Mouse (Mus musculus) heart, postnatal 10 days (tissue): ENCODE results near the gene Pde6c. TPM values are rescaled to one million over a fixed set of nuclear protein-coding genes. Genes with fewer than 3 reads are reported as not detected.

ENCODE experiments used
- DNase-seq, 2 experiments: peaks; one replicate each; pipeline ENCODE4 v3.0.0; 2021
- intact Hi-C: fragments of 180-260 bp; cut with DNase I; formaldehyde crosslinking; loops from one replicate; pipeline ENCODE4 v1.15.1; 2025
- total RNA-seq, 2 experiments: library from RNA; stranded (reverse); gene quantifications; 2 replicates each; pipeline ENCODE4 v1.2.3; 2021

Pde6c gene
- not detected for total RNA-seq

- intact Hi-C loops, result no loop called here
- DNase-seq, result no peak
Measured at GRCm38 (mm10) chr19:38132481-38132880, at the start of gene Pde6c. Gene Pde6c, plus strand, starts transcription at chr19:38132781.

GRCm38 (mm10) chr19:38082931-38083525 is 49.6 kb upstream of the Pde6c start:
- intact Hi-C loops, result loop anchor here (5.0 to 10.0 kb wide), 2 partner anchors 242 to 269 kb away; no protein-coding TSS in a partner anchor
- no peak for DNase-seq

GRCm38 (mm10) chr19:38085841-38086240 is 46.7 kb upstream of the Pde6c start:
- no peak for DNase-seq
- intact Hi-C loops, result loop anchor here (5.0 to 10.0 kb wide), 2 partner anchors 111 to 239 kb away; no protein-coding TSS in a partner anchor

GRCm38 (mm10) chr19:38086948-38087551 is 45.5 kb upstream of the Pde6c start:
- intact Hi-C loops, result loop anchor here (5.0 to 10.0 kb wide), 2 partner anchors 110 to 238 kb away; no protein-coding TSS in a partner anchor

GRCm38 (mm10) chr19:38089358-38089757 is 43.2 kb upstream of the Pde6c start:
- no peak for DNase-seq
- intact Hi-C loops, result loop anchor here (5.0 to 10.0 kb wide), 2 partner anchors 108 to 235 kb away; no protein-coding TSS in a partner anchor

More at GRCm38 (mm10) chr19:38086948-38087551, 45.5 kb upstream of the Pde6c start:
- DNase-seq, result peak; percentile 59 to 73

- intact Hi-C loops, result no loop called here
Measured at GRCm38 (mm10) chr19:38091512-38091985, 41.0 kb upstream of the Pde6c start.

GRCm38 (mm10) chr19:38096231-38096630 is 36.4 kb upstream of the Pde6c start:
- no peak for DNase-seq
- intact Hi-C loops, result no loop called here

More at GRCm38 (mm10) chr19:38091512-38091985, 41.0 kb upstream of the Pde6c start:
- DNase-seq, result no peak

- DNase-seq, result no peak
- intact Hi-C loops, result no loop called here
Measured at GRCm38 (mm10) chr19:38096858-38097758, 35.5 kb upstream of the Pde6c start, which contains the start of gene Ffar4. Gene Ffar4, plus strand, starts transcription at chr19:38097071.

GRCm38 (mm10) chr19:38107871-38108270 is 24.7 kb upstream of the Pde6c start:
- DNase-seq, result no peak
- intact Hi-C loops, result no loop called here

GRCm38 (mm10) chr19:38109506-38110242 is 22.9 kb upstream of the Pde6c start:
- DNase-seq, result no peak
- intact Hi-C loops, result no loop called here

GRCm38 (mm10) chr19:38111056-38111455 is 21.5 kb upstream of the Pde6c start:
- no peak for DNase-seq
- intact Hi-C loops, result no loop called here

GRCm38 (mm10) chr19:38112575-38112974 is 20.0 kb upstream of the Pde6c start:
- no peak for DNase-seq
- intact Hi-C loops, result no loop called here

GRCm38 (mm10) chr19:38114834-38115491 is 17.6 kb upstream of the Pde6c start:
- no peak for DNase-seq
- intact Hi-C loops, result no loop called here

GRCm38 (mm10) chr19:38120123-38120760 is 12.3 kb upstream of the Pde6c start:
- intact Hi-C loops, result no loop called here
- DNase-seq, result no peak

- intact Hi-C loops, result no loop called here
- no peak for DNase-seq
Measured at GRCm38 (mm10) chr19:38123921-38124320, 8.7 kb upstream of the Pde6c start.

- intact Hi-C loops, result no loop called here
- DNase-seq, result peak; percentile 44 to 48
Measured at GRCm38 (mm10) chr19:38124401-38125218, 8.0 kb upstream of the Pde6c start.

GRCm38 (mm10) chr19:38125219-38125610 is 7.4 kb upstream of the Pde6c start, which contains the start of gene Rbp4:
Gene Rbp4, minus strand, starts transcription at chr19:38125281.
- no peak for DNase-seq
- intact Hi-C loops, result no loop called here

GRCm38 (mm10) chr19:38126656-38127055 is 5.9 kb upstream of the Pde6c start:
- no peak for DNase-seq
- intact Hi-C loops, result no loop called here
